Mouse (Mus musculus) neural tube, embryonic 15.5 days (tissue): ENCODE data around the gene Pccb. TPM values are rescaled to one million over a fixed set of nuclear protein-coding genes. Genes with fewer than 3 reads are reported as not detected.
A peak's percentile ranks its signal among the peaks of the same experiment; 100 is the strongest.

Experiments used
- ATAC-seq: fragments of 200-750 bp; cut with Nextera tagmentation; 2 replicates; pipeline ENCODE4 v1.8.0; 2017; ENCODE audit warnings: mild to moderate bottlenecking, moderate TSS enrichment, moderate library complexity; ENCODE audit not compliant: low FRiP score
- H3K27ac ChIP-seq: fragments of 300-500 bp; sonication (generic); replicated peaks from 2 replicates; pipeline ENCODE4 v1.5.1; 2015; ENCODE audit warnings: mild to moderate bottlenecking, inconsistent platforms
- H3K27me3 ChIP-seq: fragments of 300-500 bp; sonication (generic); replicated peaks from 2 replicates; pipeline ENCODE4 v1.6.1; 2015; ENCODE audit warnings: inconsistent platforms
- H3K36me3 ChIP-seq: fragments of 300-500 bp; sonication (generic); 2 replicates; pipeline ENCODE4 v1.6.1; 2015; ENCODE audit warnings: inconsistent platforms
- H3K4me1 ChIP-seq: fragments of 300-500 bp; sonication (generic); 2 replicates; pipeline ENCODE4 v1.6.1; 2015; ENCODE audit warnings: inconsistent platforms
- H3K4me2 ChIP-seq: fragments of 300-500 bp; sonication (generic); 2 replicates; pipeline ENCODE4 v1.6.1; 2015; ENCODE audit warnings: inconsistent platforms, mild to moderate bottlenecking, moderate library complexity
- H3K4me3 ChIP-seq: fragments of 300-500 bp; sonication (generic); replicated peaks from 2 replicates; pipeline ENCODE4 v1.5.1; 2015; ENCODE audit warnings: mild to moderate bottlenecking, inconsistent platforms
- H3K9ac ChIP-seq: fragments of 300-500 bp; sonication (generic); replicated peaks from 2 replicates; pipeline ENCODE4 v1.6.1; 2015; ENCODE audit warnings: mild to moderate bottlenecking, inconsistent platforms
- H3K9me3 ChIP-seq: fragments of 300-500 bp; sonication (generic); replicated peaks from 2 replicates; pipeline ENCODE4 v1.6.1; 2016; ENCODE audit warnings: inconsistent platforms
- WGBS: fragments of 180-500 bp; shearing (Covaris S2); methylation state at CpG from one replicate; pipeline ENCODE4 v1.1.7; 2015; ENCODE audit warnings: mixed read lengths; 5-methylcytosine and 5-hydroxymethylcytosine counted together
- polyA plus RNA-seq: library from polyadenylated mRNA; unstranded; fragments of >200 nt; fragmentation: Nextera tagmentation; extraction: Ambion mirVana; gene quantifications from 2 replicates; pipeline ENCODE4 v1.2.1, GENCODE M21; 2015

Gene Pccb
- polyA plus RNA-seq = 25.4 and 27.0 TPM in 2 replicates

DNA sequence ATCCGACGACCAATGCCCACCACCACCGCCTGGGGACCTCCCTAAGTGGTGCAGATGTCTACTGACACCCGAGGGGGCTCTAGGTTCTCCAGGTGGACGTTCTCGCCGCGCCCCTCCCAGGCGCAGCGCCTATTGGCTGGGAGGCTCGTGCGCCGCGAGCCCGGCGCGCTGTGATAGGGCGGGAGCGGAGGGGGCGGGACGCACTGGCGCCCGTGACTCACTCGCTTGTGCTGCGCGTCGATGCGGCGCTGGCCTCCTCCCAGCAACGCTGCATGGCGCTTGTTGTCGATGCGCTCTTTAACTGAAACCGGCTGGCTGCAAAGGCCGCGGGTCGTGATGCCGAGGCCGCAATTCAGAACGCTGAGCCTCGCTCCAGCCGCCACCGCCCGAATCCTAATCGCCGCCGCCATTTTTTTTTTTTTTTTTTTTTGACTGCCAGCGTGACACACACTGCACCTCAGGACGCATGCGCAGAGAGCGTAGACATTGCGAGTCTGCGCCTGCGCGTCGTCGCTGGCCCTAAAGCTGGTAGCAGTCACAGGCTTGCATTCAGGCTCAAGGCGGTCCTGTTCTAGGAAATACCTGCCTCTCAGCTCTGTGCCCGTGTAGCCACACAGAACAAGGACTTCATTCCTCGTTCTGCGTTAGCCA is at the start of gene Pccb:
TSS of gene Pccb (minus strand) at position 451 of the 651 bp plus-strand sequence.
- Histone ChIP-seq H3K27me3 (no peaks in the 10 kb centered on the region), H3K4me2 (peak within 1 kb of the TSS; percentile 71), H3K36me3 (peaks cover 7% of the 10 kb centered on the region; the same call in 1 of the 2 replicates), H3K27ac (peak within 1 kb of the TSS; percentile 100), H3K4me1 (peaks cover 12% of the 10 kb centered on the region), H3K4me3 (peak within 1 kb of the TSS; percentile 68), H3K9me3 (no peaks in the 10 kb centered on the region), H3K9ac (peak within 1 kb of the TSS; percentile 72)
- under 1% methylated on average over 60 of the region's 61 CpGs for WGBS
- ATAC-seq = peak; percentile 100

DNA sequence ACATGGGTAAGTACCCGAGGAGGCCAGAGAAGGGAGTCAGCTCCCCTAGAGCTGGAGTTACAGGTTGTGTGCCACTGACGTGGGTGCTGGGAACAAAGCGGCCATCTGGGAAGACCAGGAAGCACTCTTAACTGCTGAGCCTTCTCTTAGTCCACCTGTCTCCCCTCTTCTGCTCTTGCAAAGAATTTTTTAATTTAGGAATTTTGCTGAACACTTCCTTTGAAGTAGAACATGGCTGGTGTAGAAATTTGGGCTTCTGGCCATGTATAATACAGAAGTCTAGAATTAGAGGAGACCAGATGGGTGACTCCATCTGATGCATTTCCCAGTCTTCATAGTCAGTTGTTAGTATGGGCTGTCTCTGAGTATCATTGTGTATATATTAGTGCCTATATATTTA is 49.0 kb upstream of the Pccb start:
- Histone ChIP-seq H3K4me3 (no peak overlapping the region), H3K27me3 (no peaks in the 10 kb centered on the region), H3K4me2 (no peak overlapping the region), H3K9ac (no peak overlapping the region), H3K9me3 (no peaks in the 10 kb centered on the region), H3K36me3 (no peaks in the 10 kb centered on the region), H3K27ac (no peak overlapping the region), H3K4me1 (peaks cover 27% of the 10 kb centered on the region)
- 88% methylated on average over 3 of the region's 3 CpGs for WGBS
- no peak for ATAC-seq

DNA sequence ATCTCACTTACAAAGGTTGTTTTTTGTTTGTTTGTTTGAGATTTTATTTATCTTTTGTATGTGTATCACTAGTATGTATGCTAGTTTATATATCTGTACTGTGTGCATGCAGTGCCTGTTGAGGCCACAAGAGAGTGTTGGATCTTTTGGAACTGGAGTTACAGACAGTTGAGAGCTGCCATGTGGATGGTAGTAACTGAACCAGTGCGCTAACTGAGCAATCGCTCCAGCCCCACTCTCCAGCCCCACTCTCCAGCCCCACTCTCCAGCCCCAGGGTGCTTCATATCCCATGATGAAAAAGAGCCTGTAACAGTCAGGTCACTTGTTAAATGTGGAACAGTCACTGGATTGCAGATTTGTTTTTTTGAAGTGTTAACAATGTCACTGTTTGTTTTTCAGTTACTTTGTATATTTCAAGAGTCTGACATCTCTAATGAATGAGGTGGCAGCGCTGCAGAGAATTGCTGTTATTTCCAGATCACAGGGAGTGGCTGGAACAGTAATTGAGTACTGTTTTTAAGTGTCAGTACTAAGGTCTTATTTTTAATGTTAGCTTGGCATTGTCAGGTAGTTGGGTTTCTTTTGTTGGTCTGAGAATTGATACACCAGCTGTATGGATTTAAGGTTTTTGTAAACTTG is 45.5 kb upstream of the Pccb start:
- WGBS = 59% methylated on average over 3 of the region's 3 CpGs
- no peak for ATAC-seq
- H3K27ac ChIP-seq = no peak overlapping the region
- H3K27me3 ChIP-seq = no peaks in the 10 kb centered on the region
- H3K9me3 ChIP-seq = no peaks in the 10 kb centered on the region
- H3K9ac ChIP-seq = no peak overlapping the region
- H3K4me1 ChIP-seq = peaks cover 45% of the 10 kb centered on the region
- no peaks in the 10 kb centered on the region for H3K36me3 ChIP-seq
- no peak overlapping the region for H3K4me3 ChIP-seq
- peak overlapping the region; percentile 87; the same call in 1 of the 2 replicates for H3K4me2 ChIP-seq

- Histone ChIP-seq H3K9ac (no peak overlapping the region), H3K27me3 (no peaks in the 10 kb centered on the region), H3K36me3 (no peaks in the 10 kb centered on the region), H3K4me1 (peaks cover 45% of the 10 kb centered on the region), H3K4me2 (peak overlapping the region; percentile 87), H3K4me3 (peak overlapping the region; percentile 15), H3K27ac (no peak overlapping the region), H3K9me3 (no peaks in the 10 kb centered on the region)
- ATAC-seq = no peak
- 46% methylated on average over 4 of the region's 4 CpGs for WGBS
Observed at GRCm38 (mm10) chr9:101078579-101078978, 43.9 kb upstream of the Pccb start.

- H3K27me3 ChIP-seq = no peaks in the 10 kb centered on the region
- no peaks in the 10 kb centered on the region for H3K9me3 ChIP-seq
- H3K4me2 ChIP-seq = peak overlapping the region; percentile 87
- peak overlapping the region; percentile 98 for H3K4me3 ChIP-seq
- no peak for ATAC-seq
- H3K4me1 ChIP-seq = peaks cover 47% of the 10 kb centered on the region
- peak overlapping the region; percentile 100 for H3K9ac ChIP-seq
- no peaks in the 10 kb centered on the region for H3K36me3 ChIP-seq
- no peak overlapping the region for H3K27ac ChIP-seq
Observed at GRCm38 (mm10) chr9:101077486-101077885, 42.8 kb upstream of the Pccb start.

DNA sequence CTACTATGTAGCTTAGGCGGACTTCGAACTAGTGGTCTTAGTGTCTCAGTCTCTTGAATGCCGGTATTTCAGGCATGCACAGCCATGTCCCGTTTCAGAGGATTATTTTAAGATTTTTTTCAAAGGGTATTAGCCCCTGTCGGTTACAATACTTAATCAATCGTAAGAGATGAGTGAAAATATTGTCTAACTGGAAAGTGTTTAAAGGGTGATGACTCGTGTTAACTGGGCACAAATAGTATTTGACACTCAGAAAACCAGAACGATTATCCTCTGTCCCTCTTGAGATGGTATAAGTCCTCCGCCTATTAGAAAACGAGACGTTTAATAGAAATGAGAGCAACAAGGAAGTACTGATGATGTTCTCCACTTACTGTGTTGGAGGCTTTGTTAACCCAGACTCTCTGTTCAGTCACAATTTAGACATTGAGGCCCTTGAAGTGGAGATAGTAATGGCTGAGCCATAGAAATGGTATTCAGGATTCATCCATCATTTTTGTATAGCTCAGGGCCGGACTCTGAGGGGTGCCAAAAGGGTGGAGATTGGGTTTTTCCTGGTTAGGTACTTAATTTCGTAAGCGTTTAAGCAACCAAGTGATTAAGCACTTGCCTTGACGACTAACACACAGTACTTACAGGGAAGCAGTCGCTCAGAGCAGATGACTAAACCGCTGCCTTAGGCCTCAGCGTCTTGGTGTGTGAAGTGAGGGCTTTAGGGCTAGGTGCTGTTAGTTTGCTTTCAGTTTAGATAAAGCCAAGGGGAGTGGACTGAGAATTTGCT is 41.6 kb upstream of the Pccb start:
- no peak for ATAC-seq
- peaks cover 44% of the 10 kb centered on the region for H3K4me1 ChIP-seq
- peak overlapping the region; percentile 38; the same call in 1 of the 2 replicates for H3K27ac ChIP-seq
- H3K27me3 ChIP-seq = no peaks in the 10 kb centered on the region
- no peaks in the 10 kb centered on the region for H3K9me3 ChIP-seq
- H3K4me2 ChIP-seq = peak overlapping the region; percentile 87
- peak overlapping the region; percentile 100 for H3K9ac ChIP-seq
- H3K36me3 ChIP-seq = no peaks in the 10 kb centered on the region
- H3K4me3 ChIP-seq = peak overlapping the region; percentile 98
- under 1% methylated on average over 18 of the region's 18 CpGs for WGBS

- H3K4me2 ChIP-seq = peak overlapping the region; percentile 87
- H3K27me3 ChIP-seq = no peaks in the 10 kb centered on the region
- peak overlapping the region; percentile 100 for H3K9ac ChIP-seq
- peak overlapping the region; percentile 98 for H3K4me3 ChIP-seq
- peaks cover 40% of the 10 kb centered on the region for H3K4me1 ChIP-seq
- H3K27ac ChIP-seq = no peak overlapping the region
- WGBS = under 1% methylated on average over 8 of the region's 8 CpGs
- ATAC-seq = no peak
- no peaks in the 10 kb centered on the region for H3K36me3 ChIP-seq
- no peaks in the 10 kb centered on the region for H3K9me3 ChIP-seq
Observed at GRCm38 (mm10) chr9:101075694-101076093, 41.0 kb upstream of the Pccb start.

- Histone ChIP-seq H3K27me3 (no peaks in the 10 kb centered on the region), H3K27ac (peak overlapping the region; percentile 100), H3K4me1 (peaks cover 37% of the 10 kb centered on the region), H3K9me3 (no peaks in the 10 kb centered on the region), H3K4me3 (peak overlapping the region; percentile 98), H3K36me3 (no peaks in the 10 kb centered on the region), H3K4me2 (peak overlapping the region; percentile 87), H3K9ac (peak overlapping the region; percentile 100)
- no peak for ATAC-seq
- WGBS = 0% methylated on average over 25 of the region's 25 CpGs
Observed at GRCm38 (mm10) chr9:101075091-101075581, 40.4 kb upstream of the Pccb start.

DNA sequence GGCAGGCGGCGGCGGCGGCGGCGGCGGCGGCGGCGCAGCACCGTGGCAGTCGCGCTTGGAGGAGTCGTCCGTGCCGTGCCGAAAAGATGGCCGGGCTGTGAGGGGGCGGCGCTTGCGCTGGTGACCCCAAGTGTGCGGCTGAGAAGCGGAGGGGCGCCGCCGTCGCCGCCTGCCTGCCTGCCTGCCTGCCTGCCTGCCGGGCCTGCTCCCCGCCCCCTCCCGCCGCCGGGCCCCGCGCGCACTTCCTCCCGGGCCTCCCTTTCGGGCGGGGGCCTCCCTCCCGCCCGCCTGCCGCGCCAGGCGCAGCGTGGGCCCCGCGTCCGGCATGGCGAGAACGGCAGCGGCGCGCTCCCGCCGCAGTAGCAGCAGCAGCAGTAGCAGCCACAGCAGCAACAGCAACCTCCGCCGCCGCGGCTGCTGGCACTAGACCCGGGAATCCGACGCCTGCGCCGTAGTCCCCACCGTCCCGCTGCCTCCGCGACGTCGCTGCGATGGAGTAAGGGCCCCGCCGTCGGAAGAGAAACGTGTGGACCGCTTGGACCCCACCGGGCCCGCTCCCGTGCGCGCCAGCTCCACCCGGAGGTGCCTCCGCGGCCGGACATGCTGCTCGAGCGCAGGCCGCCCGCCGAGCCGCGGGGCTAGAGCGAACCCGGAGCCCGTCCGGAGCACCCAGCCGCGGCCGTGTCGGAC is 39.8 kb upstream of the Pccb start:
- Histone ChIP-seq H3K4me2 (peak overlapping the region; percentile 87), H3K27ac (peak overlapping the region; percentile 100), H3K4me3 (peak overlapping the region; percentile 98), H3K9ac (peak overlapping the region; percentile 100), H3K9me3 (no peaks in the 10 kb centered on the region), H3K27me3 (no peaks in the 10 kb centered on the region), H3K4me1 (peaks cover 31% of the 10 kb centered on the region), H3K36me3 (no peaks in the 10 kb centered on the region)
- under 1% methylated on average over 55 of the region's 100 CpGs for WGBS
- ATAC-seq = peak; percentile 77

GRCm38 (mm10) chr9:101073987-101074331 is 39.3 kb upstream of the Pccb start, which contains the start of gene Msl2:
TSS of gene Msl2 (plus strand) at chr9:101074101.
- Histone ChIP-seq H3K9me3 (no peaks in the 10 kb centered on the region), H3K27me3 (no peaks in the 10 kb centered on the region), H3K27ac (peak within 1 kb of the TSS; percentile 100), H3K36me3 (no peaks in the 10 kb centered on the region), H3K4me1 (peaks cover 25% of the 10 kb centered on the region), H3K4me2 (peak within 1 kb of the TSS; percentile 87), H3K9ac (peak within 1 kb of the TSS; percentile 100), H3K4me3 (peak within 1 kb of the TSS; percentile 98)
- under 1% methylated on average over 37 of the region's 43 CpGs for WGBS
- ATAC-seq = peak; percentile 69
